Mouse (Mus musculus) forebrain, embryonic 13.5 days (tissue): ENCODE measurements at regions not wholly inside any gene's neighbourhood (a gene's known extent, or its start where the extent isn't known, plus 50 kb on each side); places are given as distances from the start of the nearest gene placed in this dataset.
A peak's percentile ranks its signal among the peaks of the same experiment; 100 is the strongest.

Experiments used
- ATAC-seq: fragments of 200-750 bp; cut with Nextera tagmentation; 2 replicates; pipeline ENCODE4 v1.8.0; 2017
- H3K27ac ChIP-seq: fragments of 300-500 bp; sonication (generic); 2 replicates; pipeline ENCODE4 v1.5.1; 2015; ENCODE audit warnings: inconsistent platforms, mild to moderate bottlenecking, moderate library complexity
- H3K27me3 ChIP-seq: fragments of 300-500 bp; sonication (generic); 2 replicates; pipeline ENCODE4 v1.6.1; 2015; ENCODE audit warnings: mild to moderate bottlenecking, inconsistent platforms
- H3K36me3 ChIP-seq: fragments of 300-500 bp; sonication (generic); 2 replicates; pipeline ENCODE4 v1.6.1; 2015; ENCODE audit warnings: mild to moderate bottlenecking, inconsistent platforms; ENCODE audit not compliant: poor library complexity, severe bottlenecking
- H3K4me1 ChIP-seq: fragments of 300-500 bp; sonication (generic); 2 replicates; pipeline ENCODE4 v1.6.1; 2015; ENCODE audit warnings: inconsistent platforms
- H3K4me2 ChIP-seq: fragments of 300-500 bp; sonication (generic); 2 replicates; pipeline ENCODE4 v1.6.1; 2015; ENCODE audit warnings: inconsistent platforms, mild to moderate bottlenecking, moderate library complexity
- H3K4me3 ChIP-seq: fragments of 300-500 bp; sonication (generic); 2 replicates; pipeline ENCODE4 v1.5.1; 2015; ENCODE audit warnings: mild to moderate bottlenecking, inconsistent platforms
- H3K9ac ChIP-seq: fragments of 300-500 bp; sonication (generic); 2 replicates; pipeline ENCODE4 v1.6.1; 2015; ENCODE audit warnings: mild to moderate bottlenecking, inconsistent platforms
- H3K9me3 ChIP-seq: fragments of 300-500 bp; sonication (generic); replicated peaks from 2 replicates; pipeline ENCODE4 v1.6.1; 2016; ENCODE audit warnings: inconsistent platforms
- WGBS: fragments of 180-500 bp; shearing (Covaris S2); methylation state at CpG from one replicate; pipeline ENCODE4 v1.1.7; 2015; 5-methylcytosine and 5-hydroxymethylcytosine counted together

GRCm38 (mm10) chr4:56419122-56419913 lies 320.6 kb upstream of the Gm26657 start:
- 87% methylated on average over 5 of the region's 5 CpGs for WGBS
- H3K9ac ChIP-seq = no peak overlapping the region
- H3K4me3 ChIP-seq = no peak overlapping the region
- H3K27me3 ChIP-seq = peaks cover 14% of the 10 kb centered on the region
- no peak for ATAC-seq
- no peaks in the 10 kb centered on the region for H3K36me3 ChIP-seq
- H3K4me2 ChIP-seq = no peak overlapping the region
- H3K4me1 ChIP-seq = no peaks in the 10 kb centered on the region
- H3K27ac ChIP-seq = no peak overlapping the region
- no peaks in the 10 kb centered on the region for H3K9me3 ChIP-seq

GRCm38 (mm10) chr4:56411024-56411636 lies 328.7 kb upstream of the Gm26657 start:
- peaks cover 46% of the 10 kb centered on the region for H3K27me3 ChIP-seq
- H3K9ac ChIP-seq = no peak overlapping the region
- no peak overlapping the region for H3K4me3 ChIP-seq
- no peaks in the 10 kb centered on the region for H3K9me3 ChIP-seq
- H3K27ac ChIP-seq = no peak overlapping the region
- WGBS = 11% methylated on average over 1 of the region's 1 CpGs
- H3K4me1 ChIP-seq = no peaks in the 10 kb centered on the region
- H3K4me2 ChIP-seq = no peak overlapping the region
- H3K36me3 ChIP-seq = no peaks in the 10 kb centered on the region
- peak; percentile 90 for ATAC-seq

GRCm38 (mm10) chr4:56393793-56394192 lies 346.1 kb upstream of the Gm26657 start:
- Histone ChIP-seq H3K27me3 (no peaks in the 10 kb centered on the region), H3K4me2 (no peak overlapping the region), H3K9me3 (no peaks in the 10 kb centered on the region), H3K4me1 (no peaks in the 10 kb centered on the region), H3K9ac (no peak overlapping the region), H3K27ac (no peak overlapping the region), H3K36me3 (no peaks in the 10 kb centered on the region), H3K4me3 (no peak overlapping the region)
- no peak for ATAC-seq

- H3K27ac ChIP-seq = no peak overlapping the region
- 78% methylated on average over 3 of the region's 3 CpGs for WGBS
- no peaks in the 10 kb centered on the region for H3K27me3 ChIP-seq
- ATAC-seq = no peak
- H3K4me2 ChIP-seq = no peak overlapping the region
- no peak overlapping the region for H3K9ac ChIP-seq
- H3K36me3 ChIP-seq = no peaks in the 10 kb centered on the region
- no peaks in the 10 kb centered on the region for H3K9me3 ChIP-seq
- H3K4me3 ChIP-seq = no peak overlapping the region
- H3K4me1 ChIP-seq = no peaks in the 10 kb centered on the region
These were observed 352.8 kb upstream of the Gm26657 start for GRCm38 (mm10) chr4:56387051-56387450.

- Histone ChIP-seq H3K9me3 (no peaks in the 10 kb centered on the region), H3K4me2 (no peak overlapping the region), H3K4me1 (no peaks in the 10 kb centered on the region), H3K27me3 (no peaks in the 10 kb centered on the region), H3K36me3 (no peaks in the 10 kb centered on the region), H3K9ac (no peak overlapping the region), H3K4me3 (no peak overlapping the region), H3K27ac (no peak overlapping the region)
- 56% methylated on average over 5 of the region's 5 CpGs for WGBS
- no peak for ATAC-seq
These were observed 364.1 kb upstream of the Gm26657 start for GRCm38 (mm10) chr4:56375745-56376144.

GRCm38 (mm10) chr4:56374466-56374865 lies 365.4 kb upstream of the Gm26657 start:
- H3K27me3 ChIP-seq = no peaks in the 10 kb centered on the region
- ATAC-seq = no peak
- H3K4me3 ChIP-seq = no peak overlapping the region
- 92% methylated on average over 3 of the region's 3 CpGs for WGBS
- H3K27ac ChIP-seq = no peak overlapping the region
- no peaks in the 10 kb centered on the region for H3K36me3 ChIP-seq
- no peak overlapping the region for H3K4me2 ChIP-seq
- H3K9me3 ChIP-seq = no peaks in the 10 kb centered on the region
- no peaks in the 10 kb centered on the region for H3K4me1 ChIP-seq
- H3K9ac ChIP-seq = no peak overlapping the region

- H3K4me1 ChIP-seq = no peaks in the 10 kb centered on the region
- no peak for ATAC-seq
- no peak overlapping the region for H3K9ac ChIP-seq
- no peak overlapping the region for H3K4me2 ChIP-seq
- H3K4me3 ChIP-seq = no peak overlapping the region
- no peaks in the 10 kb centered on the region for H3K36me3 ChIP-seq
- WGBS = 75% methylated on average over 4 of the region's 4 CpGs
- H3K27me3 ChIP-seq = no peaks in the 10 kb centered on the region
- H3K9me3 ChIP-seq = no peaks in the 10 kb centered on the region
- H3K27ac ChIP-seq = no peak overlapping the region
These were observed 366.1 kb upstream of the Gm26657 start for GRCm38 (mm10) chr4:56373746-56374145.

- no peak for ATAC-seq
- no peak overlapping the region for H3K4me2 ChIP-seq
- 86% methylated on average over 4 of the region's 4 CpGs for WGBS
- H3K9ac ChIP-seq = no peak overlapping the region
- H3K9me3 ChIP-seq = no peaks in the 10 kb centered on the region
- no peaks in the 10 kb centered on the region for H3K36me3 ChIP-seq
- H3K27me3 ChIP-seq = no peaks in the 10 kb centered on the region
- H3K4me3 ChIP-seq = no peak overlapping the region
- no peak overlapping the region for H3K27ac ChIP-seq
- H3K4me1 ChIP-seq = no peaks in the 10 kb centered on the region
These were observed 366.7 kb upstream of the Gm26657 start for GRCm38 (mm10) chr4:56373167-56373566.

- ATAC-seq = no peak
- 77% methylated on average over 7 of the region's 7 CpGs for WGBS
- Histone ChIP-seq H3K4me2 (no peak overlapping the region), H3K4me3 (no peak overlapping the region), H3K9ac (no peak overlapping the region), H3K4me1 (no peaks in the 10 kb centered on the region), H3K27me3 (no peaks in the 10 kb centered on the region), H3K27ac (no peak overlapping the region), H3K9me3 (no peaks in the 10 kb centered on the region), H3K36me3 (no peaks in the 10 kb centered on the region)
These were observed 367.2 kb upstream of the Gm26657 start for GRCm38 (mm10) chr4:56372711-56373110.

- Histone ChIP-seq H3K27me3 (no peaks in the 10 kb centered on the region), H3K9me3 (no peaks in the 10 kb centered on the region), H3K27ac (no peak overlapping the region), H3K4me2 (no peak overlapping the region), H3K36me3 (no peaks in the 10 kb centered on the region), H3K4me1 (no peaks in the 10 kb centered on the region), H3K9ac (no peak overlapping the region), H3K4me3 (no peak overlapping the region)
- ATAC-seq = no peak
- WGBS = 82% methylated on average over 6 of the region's 6 CpGs
These were observed 375.3 kb upstream of the Gm26657 start for GRCm38 (mm10) chr4:56364594-56364993.

GRCm38 (mm10) chr4:56362121-56362520 lies 377.7 kb upstream of the Gm26657 start:
- Histone ChIP-seq H3K27me3 (no peaks in the 10 kb centered on the region), H3K9ac (no peak overlapping the region), H3K4me2 (no peak overlapping the region), H3K4me3 (no peak overlapping the region), H3K4me1 (no peaks in the 10 kb centered on the region), H3K36me3 (no peaks in the 10 kb centered on the region), H3K27ac (no peak overlapping the region), H3K9me3 (no peaks in the 10 kb centered on the region)
- no peak for ATAC-seq
- WGBS = 66% methylated on average over 6 of the region's 6 CpGs

GRCm38 (mm10) chr4:56349216-56349615 lies 390.7 kb upstream of the Gm26657 start:
- Histone ChIP-seq H3K4me2 (no peak overlapping the region), H3K9me3 (no peaks in the 10 kb centered on the region), H3K27me3 (no peaks in the 10 kb centered on the region), H3K4me3 (no peak overlapping the region), H3K27ac (no peak overlapping the region), H3K36me3 (no peaks in the 10 kb centered on the region), H3K4me1 (no peaks in the 10 kb centered on the region), H3K9ac (no peak overlapping the region)
- no peak for ATAC-seq
- WGBS = 74% methylated on average over 5 of the region's 5 CpGs

- no peak overlapping the region for H3K9ac ChIP-seq
- no peaks in the 10 kb centered on the region for H3K4me1 ChIP-seq
- H3K27ac ChIP-seq = no peak overlapping the region
- H3K27me3 ChIP-seq = no peaks in the 10 kb centered on the region
- H3K36me3 ChIP-seq = no peaks in the 10 kb centered on the region
- H3K9me3 ChIP-seq = no peaks in the 10 kb centered on the region
- no peak for ATAC-seq
- no peak overlapping the region for H3K4me3 ChIP-seq
- 89% methylated on average over 5 of the region's 5 CpGs for WGBS
- H3K4me2 ChIP-seq = no peak overlapping the region
These were observed 414.7 kb upstream of the Gm26657 start for GRCm38 (mm10) chr4:56325156-56325555.
